In genomic region chr19:32486106-32486724, GRCm38 (mm10) we compare ENCODE assay signal across 7 mouse cellular contexts. TPM values are rescaled to one million over a fixed set of nuclear protein-coding genes. Genes with fewer than 3 reads are reported as not detected.
DNase-seq lines count a peak whose midpoint lies in the region; ATAC-seq lines count a peak whose summit lies in the region.
"Not testable (repeated sequence)": the region's sequence is repeated elsewhere in the genome, so short reads cannot be mapped to it uniquely, and the experiment has no call there.

No protein-coding gene starts in this region.

- H3K4me3 ChIP-seq in intestine, embryonic 16.5 days (ENCODE audit: low read length) = peak overlapping the region; percentile 83
- H3K4me3 ChIP-seq in midbrain, embryonic 10.5 days = peak overlapping the region; percentile 73

- peaks cover 16% of the 10 kb centered on the region for H3K4me1 ChIP-seq in intestine, embryonic 16.5 days (ENCODE audit: control insufficient read depth, insufficient read depth, low read length)
- peaks cover 29% of the 10 kb centered on the region for H3K4me1 ChIP-seq in midbrain, embryonic 10.5 days

- intact Hi-C loops in left cerebral cortex, postnatal 4 days (cut with DNase I) = loop anchor here (5.0 to 10.0 kb wide), 2 partner anchors 381 to 514 kb away; partner anchors contain the start of gene Asah2

- peak overlapping the region; percentile 81 for H3K9ac ChIP-seq in intestine, embryonic 16.5 days (ENCODE audit: low read depth, low read length)

- peak; percentile 92 for ATAC-seq in intestine, embryonic 16.5 days

- H3K4me2 ChIP-seq in intestine, embryonic 16.5 days (ENCODE audit: low read depth, low read length) = peak overlapping the region; percentile 86

- DNase-seq in adipocyte (ENCODE audit: low spot score) = peak; percentile 67
- peak; percentile 35 for DNase-seq in embryo, embryonic 11.5 days (ENCODE audit: low read depth, low spot score)
- DNase-seq in gastrocnemius, postnatal 4 days (ENCODE audit: low spot score in 2 of 2) = peak; percentile 25 to 52
- peak; percentile 55 for DNase-seq in left cerebral cortex, postnatal 4 days
- peak; percentile 68 for DNase-seq in midbrain, embryonic 10.5 days (ENCODE audit: low spot score)
- DNase-seq in right cerebral cortex, postnatal 4 days = peak; percentile 39

- not testable (repeated sequence) for H3K27me3 ChIP-seq in intestine, embryonic 16.5 days (replicated peaks; ENCODE audit: control insufficient read depth, insufficient read depth, low read length); midbrain, embryonic 10.5 days (ENCODE audit: low read depth, poor library complexity, severe bottlenecking)

- not testable (repeated sequence) for H3K9me3 ChIP-seq in intestine, embryonic 16.5 days (ENCODE audit: control insufficient read depth, low read length); midbrain, embryonic 10.5 days (replicated peaks)

- peak overlapping the region; percentile 87 for H3K27ac ChIP-seq in intestine, embryonic 16.5 days (ENCODE audit: low read length)
- peak overlapping the region; percentile 91 for H3K27ac ChIP-seq in midbrain, embryonic 10.5 days (replicated peaks)

- H3K36me3 ChIP-seq in intestine, embryonic 16.5 days (ENCODE audit: control insufficient read depth, insufficient read depth, low read length); midbrain, embryonic 10.5 days: not testable (repeated sequence)

- WGBS in intestine, embryonic 16.5 days = under 1% methylated on average over 47 of the region's 47 CpGs
- under 1% methylated on average over 47 of the region's 47 CpGs for WGBS in midbrain, embryonic 10.5 days

RNA-seq across cellular contexts. Expression of gene Minpp1, which starts 0.6 kb away (rescaled TPM):
- 10 to 100 TPM; 30.4 to 31.8 TPM for total RNA-seq in gastrocnemius, postnatal 4 days (2021)
- 56.7 and 60.9 TPM in 2 replicates for polyA plus RNA-seq in intestine, embryonic 16.5 days (2015; fragmentation: Nextera tagmentation; extraction: Ambion mirVana)
- total RNA-seq in left cerebral cortex, postnatal 4 days (2021) = 10 to 100 TPM; 47.2 to 48.5 TPM
- polyA plus RNA-seq in midbrain, embryonic 10.5 days (2016; fragmentation: Nextera tagmentation; extraction: Ambion mirVana) = 70.1 and 77.0 TPM in 2 replicates

RNA-seq across cellular contexts. Expression of gene Rpl9-ps6, which starts 19.8 kb away (rescaled TPM):
- 10 to 100 TPM; 51.0 to 54.2 TPM for total RNA-seq in gastrocnemius, postnatal 4 days (2021)
- polyA plus RNA-seq in intestine, embryonic 16.5 days (2015; fragmentation: Nextera tagmentation; extraction: Ambion mirVana) = 79.6 and 82.0 TPM in 2 replicates
- 10 to 100 TPM; 33.7 to 39.3 TPM for total RNA-seq in left cerebral cortex, postnatal 4 days (2021)
- polyA plus RNA-seq in midbrain, embryonic 10.5 days (2016; fragmentation: Nextera tagmentation; extraction: Ambion mirVana) = 61.1 and 64.9 TPM in 2 replicates

Comparison
In these comparisons a context has a peak if more than half of its experiments do, and no peak if none do; other contexts are left out.
1. Peak in every context shown above with its lines: DNase-seq, ATAC-seq, H3K4me3 ChIP-seq and H3K27ac ChIP-seq.